Mouse (Mus musculus) telencephalon, adult 2 months (tissue): ENCODE measurements at regions not wholly inside any gene's neighbourhood (a gene's known extent, or its start where the extent isn't known, plus 50 kb on each side); places are given as distances from the start of the nearest gene placed in this dataset.
"Not testable (repeated sequence)": the region's sequence is repeated elsewhere in the genome, so short reads cannot be mapped to it uniquely, and the experiment has no call there.

ENCODE experiments used
- DNase-seq: peaks from one replicate; pipeline ENCODE4 v3.0.0-alpha.2; 2011; ENCODE audit warnings: low read depth, low spot score

DNA sequence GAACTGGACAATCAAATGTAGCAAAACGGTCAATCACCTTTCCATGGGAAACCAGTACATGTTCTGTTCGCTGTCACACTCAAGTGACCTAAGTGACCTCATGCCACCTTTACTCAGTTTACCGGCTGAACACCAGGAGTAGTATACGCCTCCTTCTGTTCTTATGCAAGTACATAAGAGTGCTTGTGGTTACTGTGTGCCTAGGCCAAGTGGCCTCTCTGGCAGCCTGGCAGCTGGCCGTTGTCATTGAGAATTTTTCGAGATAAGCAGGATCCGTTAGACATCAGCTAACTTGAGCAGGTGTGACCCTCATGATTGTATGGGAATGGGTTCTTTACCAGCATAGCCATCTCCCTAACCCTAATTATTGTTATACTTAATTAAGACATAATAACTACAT is 167.5 kb downstream of the Tomm20 start:
- no peak for DNase-seq

DNA sequence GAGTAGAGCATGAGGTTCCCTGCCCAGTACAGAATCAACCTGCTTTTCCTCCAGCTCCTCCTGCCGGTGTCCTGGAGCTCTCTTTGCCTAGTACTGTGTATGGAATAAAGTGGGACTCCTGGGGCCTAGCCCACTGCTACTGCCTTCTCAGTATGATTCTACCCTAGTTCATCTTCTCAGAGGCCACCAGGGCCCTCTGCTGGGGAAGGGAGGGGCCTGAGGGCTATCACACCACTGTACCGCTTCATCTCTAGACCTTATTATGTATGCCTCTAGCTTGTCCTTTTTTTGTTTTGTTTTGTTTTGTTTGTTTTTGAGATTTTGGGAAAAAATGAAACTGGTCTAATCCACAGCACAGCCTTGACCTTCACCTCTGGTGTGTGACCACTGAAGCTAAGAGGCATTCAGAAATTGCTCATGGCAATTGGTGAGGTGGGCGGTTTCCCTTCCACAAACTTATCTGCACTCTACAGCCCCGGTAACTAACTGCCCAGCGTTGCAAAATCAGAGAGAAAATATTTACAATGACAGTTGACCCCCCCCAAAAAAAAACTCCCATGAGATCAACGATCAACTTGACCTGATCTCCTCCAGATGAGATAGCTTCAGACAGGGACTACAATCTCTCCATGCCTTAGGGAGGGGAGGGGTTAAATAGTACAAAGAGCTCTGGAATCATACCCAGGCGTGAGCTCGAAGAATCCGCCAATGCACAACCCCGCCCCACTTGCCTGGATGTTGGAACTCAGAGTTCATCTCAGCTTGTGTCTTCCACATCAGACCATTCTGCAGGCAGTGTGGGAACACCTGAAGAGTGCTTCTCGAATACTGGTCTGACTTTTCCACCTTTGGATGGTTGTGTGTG is 168.8 kb downstream of the Tomm20 start:
- no peak for DNase-seq

DNA sequence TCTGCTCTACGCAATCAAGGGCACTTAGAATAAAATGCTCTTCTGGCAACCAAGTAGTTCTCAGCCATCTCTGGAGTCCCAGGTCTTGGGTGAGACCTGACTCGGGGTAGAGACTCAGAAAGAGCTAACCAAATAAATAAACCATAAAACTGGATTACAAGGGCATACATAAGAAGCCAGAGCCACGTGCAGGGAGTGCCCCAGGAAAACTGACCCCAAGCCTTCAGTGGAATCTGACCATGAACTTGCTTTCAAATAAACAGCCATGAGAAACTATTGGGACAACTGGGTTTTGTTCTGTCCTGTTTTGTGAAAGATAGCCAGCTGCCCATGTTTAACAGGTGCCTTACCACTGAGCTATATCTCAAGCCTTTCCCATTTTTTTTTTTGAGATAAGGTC is 170.3 kb downstream of the Tomm20 start:
- no peak for DNase-seq

DNA sequence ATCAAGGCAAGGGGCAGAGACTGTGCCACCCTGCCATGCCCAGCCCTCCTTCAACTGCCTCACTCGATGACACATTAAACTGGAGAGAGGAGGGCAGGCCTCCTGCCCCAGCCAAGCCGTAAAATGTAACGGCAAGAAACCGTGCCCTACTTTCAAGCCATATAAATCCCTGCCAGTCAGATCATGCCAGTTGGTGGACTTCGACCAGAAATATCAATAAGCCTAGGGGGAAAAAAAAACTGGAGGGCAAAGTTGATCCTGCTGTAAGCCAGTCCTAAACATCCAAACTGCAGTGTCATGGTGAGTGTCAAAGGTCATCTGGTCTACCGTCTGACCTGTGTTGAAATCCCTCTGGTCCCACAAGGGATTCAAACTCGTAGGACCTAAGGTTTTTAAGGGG is 170.8 kb downstream of the Tomm20 start:
- DNase-seq = no peak

DNA sequence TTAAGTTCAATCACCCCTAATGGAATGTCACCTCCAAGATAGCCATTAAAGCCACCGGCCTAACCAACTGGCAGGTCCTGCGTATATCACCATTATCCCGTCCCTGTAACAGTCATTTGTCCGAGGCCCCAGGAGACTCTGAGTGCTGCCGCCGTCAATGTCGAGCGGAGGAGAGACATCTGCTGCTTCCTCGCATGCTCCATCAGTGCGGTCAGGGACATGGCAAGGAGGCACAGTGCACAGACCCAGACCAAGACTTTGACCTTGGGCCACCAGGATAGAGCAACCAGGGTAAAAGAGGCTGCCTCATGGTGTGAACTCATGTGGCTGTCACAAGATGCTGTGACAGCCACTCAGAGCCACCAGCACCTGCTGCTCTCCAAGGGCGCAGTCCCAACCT is 172.9 kb downstream of the Tomm20 start:
- no peak for DNase-seq

DNA sequence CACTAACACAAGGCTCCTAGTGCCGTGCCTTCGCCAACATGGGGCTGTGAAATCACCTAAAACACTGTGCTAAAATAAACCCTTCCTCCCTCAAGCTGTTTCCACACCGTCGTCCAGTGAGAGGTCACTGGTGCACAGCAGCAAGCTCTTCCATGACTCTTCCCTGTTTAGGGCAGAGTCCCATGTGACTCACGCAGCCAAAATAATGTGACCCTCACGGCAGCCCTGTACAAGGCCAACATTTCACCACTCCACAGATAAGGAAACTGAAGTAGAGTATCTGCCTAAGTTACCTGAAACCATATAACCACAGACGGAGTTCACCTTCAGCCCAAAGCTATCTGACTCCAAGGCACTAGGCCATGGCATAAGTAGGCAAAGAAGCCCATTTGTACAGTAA is 173.4 kb downstream of the Tomm20 start:
- no peak for DNase-seq

DNA sequence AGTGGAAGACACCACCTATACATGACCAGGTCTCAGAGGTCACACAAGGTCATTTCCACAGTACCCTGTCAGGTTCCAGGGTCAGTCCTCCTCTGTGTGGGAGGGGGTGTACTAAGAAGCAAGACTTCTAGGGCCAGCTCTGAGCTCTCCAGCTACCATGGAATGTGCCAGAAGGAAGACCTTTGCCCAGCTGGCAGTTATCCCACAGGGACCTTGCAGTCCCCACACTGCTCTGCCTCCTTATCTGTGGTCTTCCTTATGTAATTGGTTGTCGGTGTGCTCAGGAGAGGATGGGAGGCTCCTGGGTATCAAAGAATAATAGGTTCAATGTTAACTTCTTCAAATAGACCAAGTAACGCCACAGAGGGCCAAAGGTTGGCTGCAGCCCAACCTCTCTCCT is 175.3 kb downstream of the Tomm20 start:
- not testable (repeated sequence) for DNase-seq

DNA sequence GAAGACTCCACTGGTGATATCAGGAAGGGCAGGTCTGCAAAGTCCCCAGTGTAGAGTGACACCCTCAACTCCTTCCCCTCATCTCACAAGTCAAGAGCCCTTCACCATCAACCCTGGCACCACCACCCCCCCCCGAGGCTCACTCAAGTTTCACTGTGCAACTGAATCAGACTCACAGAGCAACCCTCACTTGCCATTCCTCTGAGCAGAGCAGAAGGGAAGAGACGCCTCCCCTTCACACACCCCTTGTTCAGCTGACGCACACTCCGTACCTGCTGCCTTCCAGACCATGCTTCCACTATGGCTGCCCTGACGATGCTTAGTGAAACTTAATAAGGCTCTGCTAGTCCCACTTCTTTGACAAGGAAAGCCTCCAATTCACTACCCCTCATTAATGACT is 174.4 kb upstream of the Irf2bp2 start:
- no peak for DNase-seq

DNA sequence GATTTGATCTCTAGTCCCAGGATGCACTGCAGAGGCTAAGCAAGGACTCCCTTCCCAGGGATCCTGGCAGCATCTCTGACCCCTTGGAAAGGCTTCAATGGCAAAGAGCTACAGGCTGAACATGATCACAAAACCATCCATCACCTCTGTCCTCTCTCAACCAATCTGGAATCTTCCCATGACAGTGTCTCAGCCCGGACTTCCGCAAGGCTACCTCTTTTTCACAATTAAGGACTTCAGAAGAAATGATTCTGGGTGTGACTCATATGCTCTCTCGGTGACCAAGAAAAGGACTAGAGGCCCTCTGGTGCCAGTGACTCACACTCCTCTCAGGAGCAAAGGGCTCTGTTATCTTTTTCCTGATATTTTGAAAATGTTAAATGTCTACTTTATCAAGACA is 173.6 kb upstream of the Irf2bp2 start:
- no peak for DNase-seq

DNA sequence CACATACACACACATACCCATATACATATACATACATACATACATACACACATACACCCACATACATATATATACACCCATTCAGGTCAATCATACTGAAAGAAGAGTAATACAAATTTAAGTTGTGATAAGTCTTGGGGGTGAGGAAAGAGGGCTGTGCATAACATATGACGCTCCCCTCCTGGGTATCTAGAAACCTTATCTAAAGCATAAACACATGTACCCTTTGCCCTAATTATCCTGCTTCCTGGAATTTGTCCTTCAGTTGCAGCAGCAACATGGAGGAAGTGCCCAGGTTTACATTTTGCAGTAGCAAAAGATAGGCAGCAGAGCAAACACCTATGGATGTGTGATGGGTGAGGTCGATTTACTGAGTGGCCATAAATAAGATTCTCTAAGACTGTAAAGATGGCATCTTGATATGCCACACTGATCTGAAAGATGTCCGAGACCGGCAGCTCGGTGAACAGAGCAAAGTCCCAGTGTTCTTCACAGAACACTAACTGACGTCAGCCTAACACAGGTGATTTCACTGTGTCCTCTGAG is 172.0 kb upstream of the Irf2bp2 start:
- DNase-seq = no peak

DNA sequence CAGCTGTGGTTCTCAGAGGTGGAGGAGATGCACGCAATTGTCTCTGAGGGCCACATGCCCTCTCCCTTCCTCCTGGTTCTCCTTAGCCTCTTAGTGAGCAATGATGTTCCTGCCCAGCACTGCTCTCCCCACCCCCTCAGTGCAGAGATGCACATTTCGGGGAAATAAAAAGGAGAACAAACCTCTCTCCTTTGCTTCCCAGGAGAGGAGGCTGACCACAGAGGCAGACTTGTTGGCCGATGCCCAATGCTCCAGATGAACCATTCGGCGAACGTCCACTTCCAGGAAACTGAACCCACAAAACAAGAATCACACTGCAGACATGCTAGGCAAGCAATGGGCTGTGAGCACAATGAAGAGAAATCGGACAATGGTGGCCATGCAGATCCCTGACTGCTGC is 169.8 kb upstream of the Irf2bp2 start:
- no peak for DNase-seq

DNA sequence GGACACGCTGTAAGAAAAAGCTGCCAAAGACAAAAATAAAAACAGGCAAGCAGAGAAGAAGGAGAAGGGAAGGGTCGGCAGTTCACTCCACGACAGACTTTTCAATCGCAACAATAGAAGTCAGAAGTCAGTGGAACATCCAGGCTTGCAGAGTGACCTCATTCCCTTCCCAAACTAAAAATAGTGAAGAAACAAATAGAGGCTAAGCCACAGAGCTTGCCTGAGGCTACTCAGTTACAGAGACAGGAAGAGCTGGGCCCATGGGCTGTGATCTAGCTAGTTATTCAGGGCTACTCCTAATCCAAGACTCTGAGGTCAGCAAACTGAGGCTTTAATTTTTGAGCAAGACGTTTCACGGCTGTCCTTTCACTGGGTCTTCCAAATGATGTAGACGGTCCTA is 165.9 kb upstream of the Irf2bp2 start:
- no peak for DNase-seq

DNA sequence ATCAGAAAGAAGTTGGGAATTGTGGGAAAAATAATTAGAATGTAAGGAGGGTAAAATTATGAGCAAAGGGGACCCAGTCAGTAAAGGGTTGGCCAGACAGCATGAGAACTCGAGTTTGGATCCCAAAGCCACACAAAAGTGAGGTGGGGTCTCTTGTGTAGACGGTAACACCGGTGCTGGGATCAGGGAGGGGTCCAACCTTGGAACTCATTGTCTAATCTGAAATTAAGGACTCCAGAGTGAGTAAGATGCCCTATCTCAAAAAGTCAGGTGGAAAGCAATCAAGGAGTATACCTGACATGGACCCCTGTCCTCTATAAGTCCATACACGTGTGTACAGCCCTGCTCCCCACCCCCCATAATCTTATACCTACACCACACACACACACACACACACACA is 165.2 kb upstream of the Irf2bp2 start:
- no peak for DNase-seq

DNA sequence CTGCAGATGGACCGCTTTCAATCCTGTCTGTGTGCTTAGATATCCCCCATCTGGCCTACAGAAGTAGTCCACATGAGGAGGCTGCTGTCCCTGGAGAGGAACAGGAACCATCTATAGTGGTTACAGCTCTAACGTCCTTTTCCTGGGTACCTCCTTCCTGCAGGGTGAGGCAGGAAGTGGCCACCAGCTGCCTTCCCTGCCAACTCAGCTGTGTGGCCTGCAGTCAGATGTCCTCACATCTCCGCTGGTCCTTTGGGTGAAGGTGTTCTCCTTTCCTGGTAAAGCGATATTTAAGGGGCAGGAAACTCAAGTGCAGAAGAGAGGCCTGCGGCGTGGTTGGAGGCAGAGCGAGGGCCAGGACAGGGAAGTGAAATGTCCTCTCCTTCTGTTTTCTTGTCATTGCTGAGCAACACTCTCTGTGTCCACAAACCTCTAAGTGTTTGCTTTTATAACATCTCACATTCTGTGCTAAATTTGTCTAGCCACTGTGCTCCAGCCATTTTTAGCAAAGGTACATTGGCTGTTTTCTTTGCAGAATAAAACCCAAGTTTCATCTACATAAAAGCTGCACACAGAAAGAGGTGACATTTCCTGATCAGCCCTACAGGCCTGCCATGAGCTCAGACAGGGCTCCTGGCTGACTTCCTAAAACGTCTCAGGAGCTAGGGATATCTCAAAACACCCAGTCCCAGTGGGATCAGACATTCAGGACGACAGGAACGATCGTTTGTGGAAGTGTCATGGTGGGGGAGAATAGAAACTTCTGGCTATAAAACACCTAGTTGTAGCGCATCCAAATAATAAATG is 164.4 kb upstream of the Irf2bp2 start:
- peak; percentile 70 for DNase-seq

DNA sequence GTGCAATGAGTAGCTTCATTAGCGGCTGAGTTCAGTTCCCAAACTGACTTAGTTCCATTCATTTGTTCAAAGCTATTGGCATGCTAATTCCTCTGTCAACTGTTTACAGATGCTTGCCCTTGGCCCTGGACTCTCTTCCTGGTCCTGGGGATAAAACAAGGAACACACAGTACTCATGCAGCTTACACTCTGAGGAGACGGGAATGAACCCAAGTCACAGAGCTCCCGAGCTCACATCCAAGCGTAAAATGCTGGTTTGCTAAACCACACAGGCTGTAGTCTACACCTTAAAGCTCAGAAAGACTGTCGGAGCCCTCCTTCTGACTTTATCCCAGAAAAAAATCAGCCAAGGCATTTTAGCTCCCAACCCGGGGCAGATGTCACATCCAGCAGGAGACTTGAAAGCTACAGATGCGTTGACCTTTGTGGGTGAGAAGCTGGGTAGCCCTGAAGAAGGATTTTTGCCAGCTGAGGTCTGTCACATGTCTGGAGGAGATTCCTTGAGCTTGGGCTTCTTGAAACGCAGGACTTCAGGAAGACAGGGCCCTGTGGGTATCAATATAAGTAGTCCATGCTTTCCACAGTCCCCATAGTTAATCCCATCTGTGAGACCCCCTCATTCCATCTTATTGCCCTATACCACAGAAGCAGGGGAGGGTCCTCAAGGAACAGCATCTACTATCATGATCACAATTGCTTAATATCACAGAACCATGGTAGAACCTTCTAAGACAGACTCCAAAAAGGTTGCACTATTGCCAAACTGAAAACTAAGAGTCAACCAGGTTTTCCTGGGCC is 162.7 kb upstream of the Irf2bp2 start:
- DNase-seq = no peak

DNA sequence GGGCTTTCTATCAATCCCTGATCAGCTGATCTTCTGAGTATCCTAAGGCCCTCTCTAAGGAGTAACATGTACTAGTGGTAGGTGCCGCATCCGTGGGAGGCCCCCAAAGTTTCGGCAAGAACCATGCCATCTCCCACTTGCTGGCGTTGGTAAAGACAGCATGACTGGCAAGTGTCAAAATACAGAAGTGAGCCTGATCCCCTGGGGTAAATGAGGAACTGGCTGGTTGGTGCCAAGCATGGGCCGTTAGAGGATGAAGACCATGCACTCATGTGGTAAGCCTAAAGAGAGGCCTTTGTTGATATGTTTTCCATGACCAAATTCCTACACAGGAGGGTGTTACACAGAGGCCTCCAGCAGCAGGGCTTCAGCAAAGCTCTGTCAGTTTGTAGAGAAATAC is 161.9 kb upstream of the Irf2bp2 start:
- no peak for DNase-seq

DNA sequence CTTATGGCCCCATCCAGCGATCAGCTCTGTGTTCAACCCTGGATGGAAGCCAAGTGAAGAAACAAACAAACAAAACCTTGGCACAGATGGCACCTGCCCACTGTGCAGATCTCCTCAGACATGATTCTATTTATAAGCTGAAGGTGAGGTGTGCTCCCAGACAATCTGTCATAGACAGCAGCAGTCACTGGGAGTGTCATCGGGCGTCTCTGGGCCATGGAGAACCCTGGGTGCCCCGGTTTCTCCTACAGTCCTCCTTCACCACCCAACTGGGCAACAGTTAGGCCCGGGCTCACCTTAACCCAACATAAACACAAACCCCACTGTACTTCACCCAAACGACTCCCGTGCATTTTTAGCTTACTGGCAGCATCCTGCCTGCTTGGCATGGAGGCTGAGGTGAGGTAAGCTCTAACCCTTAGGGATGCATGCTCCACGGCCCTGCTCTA is 160.6 kb upstream of the Irf2bp2 start:
- no peak for DNase-seq

DNA sequence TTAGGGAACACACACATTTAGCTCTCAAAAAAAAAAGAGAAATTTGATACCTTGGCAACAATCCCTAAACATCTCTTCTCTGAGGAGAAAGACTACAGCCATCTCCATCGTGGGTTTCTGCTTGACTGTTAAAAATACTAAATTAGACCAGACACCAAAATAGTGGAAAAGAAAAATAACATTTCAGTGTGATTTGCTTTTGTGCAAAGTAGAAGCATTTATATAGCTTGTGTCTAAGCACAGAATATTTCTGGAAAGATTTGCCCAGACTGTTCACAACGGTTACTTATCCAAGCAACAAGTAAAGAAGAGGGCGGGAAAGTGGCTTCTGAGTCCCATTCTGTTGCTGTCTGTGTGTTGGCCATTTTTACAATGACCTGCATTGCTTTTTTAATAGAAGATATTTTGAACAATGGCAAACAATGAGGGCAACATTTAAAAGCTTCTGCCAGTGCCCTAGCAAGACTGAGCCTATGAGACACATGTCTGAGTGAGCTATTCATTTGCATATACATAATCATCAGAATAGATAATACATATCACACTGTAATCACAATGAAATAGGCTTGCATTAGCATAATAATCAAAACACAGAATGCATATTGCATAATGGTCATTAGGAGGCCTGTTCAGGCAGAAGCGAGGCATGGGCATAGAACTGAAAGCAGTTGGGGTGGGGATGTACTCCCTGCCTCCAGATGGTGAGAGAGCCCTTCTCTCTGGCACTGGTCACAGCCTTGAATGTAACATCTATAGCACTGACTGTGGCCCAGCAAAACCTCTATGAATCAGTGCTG is 159.5 kb upstream of the Irf2bp2 start:
- DNase-seq = peak; percentile 69

DNA sequence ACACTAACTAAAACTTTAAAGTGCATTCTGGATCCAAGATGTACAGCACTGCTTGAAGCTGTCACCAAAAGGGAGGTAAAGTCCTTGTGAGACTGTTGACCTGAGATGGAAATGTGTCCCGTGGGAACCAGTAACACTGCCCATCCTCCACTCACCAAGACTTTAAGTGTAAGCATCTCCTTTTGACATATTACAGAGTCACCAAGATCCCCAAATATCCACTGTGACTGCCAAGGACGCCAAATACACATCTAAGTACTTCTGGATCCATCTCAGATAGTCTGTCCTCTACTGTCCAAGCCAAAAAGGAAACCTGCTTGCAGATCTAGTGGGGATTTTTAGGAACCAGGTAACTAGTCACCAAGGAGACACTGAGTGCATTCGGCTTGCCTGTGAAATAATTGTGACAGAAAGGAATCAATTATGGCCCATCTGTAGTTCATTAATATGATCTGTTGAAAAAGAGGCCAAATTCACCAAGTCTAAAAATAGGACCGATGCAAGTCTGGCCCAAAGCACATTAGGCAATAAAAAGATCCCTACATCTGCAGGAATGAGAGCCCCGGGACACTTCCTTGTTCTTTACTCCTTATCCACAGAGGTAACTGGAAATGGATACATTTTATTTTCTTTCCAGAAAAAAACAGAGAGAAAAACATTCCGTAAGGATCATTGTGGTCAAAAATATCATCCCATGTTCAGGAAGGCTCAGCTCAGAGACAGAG is 157.8 kb upstream of the Irf2bp2 start:
- DNase-seq = no peak
